Mouse (Mus musculus): ENCODE results near the gene Polq. TPM values are rescaled to one million over a fixed set of nuclear protein-coding genes. Genes with fewer than 3 reads are reported as not detected.

Gene Polq
- polyA plus RNA-seq (2017; shearing (Covaris generic)): 1.0 TPM

GRCm38 (mm10) chr16:37011061-37011921 is at the start of gene Polq:
TSS of gene Polq (plus strand) at chr16:37011786.

GRCm38 (mm10) chr16:36989999-36990625 is 21.5 kb upstream of the Polq start, which contains the start of gene Fbxo40:
TSS of gene Fbxo40 (minus strand) at chr16:36990467.

Other genes with a start within 250 kb of the Polq start
- 28.6 TPM for gene Slc15a2, start 226.8 kb upstream of the Polq start, polyA plus RNA-seq (2017; shearing (Covaris generic))
- 37.1 TPM for gene Iqcb1, start 183.4 kb upstream of the Polq start, polyA plus RNA-seq (2017; shearing (Covaris generic))
- gene Eaf2, start 136.8 kb upstream of the Polq start, polyA plus RNA-seq (2017; shearing (Covaris generic)): 0.25 TPM
- 38.0 TPM for gene Golgb1, start 136.6 kb upstream of the Polq start, polyA plus RNA-seq (2017; shearing (Covaris generic))
- 105 TPM for gene Hcls1, start 76.8 kb upstream of the Polq start, polyA plus RNA-seq (2017; shearing (Covaris generic))
- gene Fbxo40, start 21.3 kb upstream of the Polq start, polyA plus RNA-seq (2017; shearing (Covaris generic)): not detected